Mouse (Mus musculus): Measurements from ENCODE around the gene Srebf2.
A peak's percentile ranks its signal among the peaks of the same experiment; 100 is the strongest.

The Srebf2 gene

DNA sequence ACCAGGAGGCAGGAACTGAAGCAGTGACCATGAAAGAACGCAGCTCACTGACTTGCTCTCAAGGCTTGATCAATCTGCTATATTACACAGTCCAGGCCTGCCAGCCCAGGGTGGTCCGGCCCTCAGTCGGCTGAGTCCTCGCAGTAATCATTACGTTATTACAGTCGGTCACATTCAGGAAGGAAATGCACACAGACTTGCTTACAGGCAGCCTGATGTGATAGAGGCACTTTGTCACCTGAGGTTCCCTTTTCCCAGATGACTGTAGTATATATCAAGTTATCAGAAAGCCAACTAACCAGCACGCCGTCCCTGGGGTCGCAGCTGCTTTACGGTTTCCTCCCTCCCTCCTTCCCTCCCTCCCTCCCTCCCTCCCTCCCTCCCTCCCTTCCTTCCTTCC lies 9.9 kb downstream of the Srebf2 start:
- peak; percentile 47 for DNase-seq (ENCODE audit: low read depth)

DNA sequence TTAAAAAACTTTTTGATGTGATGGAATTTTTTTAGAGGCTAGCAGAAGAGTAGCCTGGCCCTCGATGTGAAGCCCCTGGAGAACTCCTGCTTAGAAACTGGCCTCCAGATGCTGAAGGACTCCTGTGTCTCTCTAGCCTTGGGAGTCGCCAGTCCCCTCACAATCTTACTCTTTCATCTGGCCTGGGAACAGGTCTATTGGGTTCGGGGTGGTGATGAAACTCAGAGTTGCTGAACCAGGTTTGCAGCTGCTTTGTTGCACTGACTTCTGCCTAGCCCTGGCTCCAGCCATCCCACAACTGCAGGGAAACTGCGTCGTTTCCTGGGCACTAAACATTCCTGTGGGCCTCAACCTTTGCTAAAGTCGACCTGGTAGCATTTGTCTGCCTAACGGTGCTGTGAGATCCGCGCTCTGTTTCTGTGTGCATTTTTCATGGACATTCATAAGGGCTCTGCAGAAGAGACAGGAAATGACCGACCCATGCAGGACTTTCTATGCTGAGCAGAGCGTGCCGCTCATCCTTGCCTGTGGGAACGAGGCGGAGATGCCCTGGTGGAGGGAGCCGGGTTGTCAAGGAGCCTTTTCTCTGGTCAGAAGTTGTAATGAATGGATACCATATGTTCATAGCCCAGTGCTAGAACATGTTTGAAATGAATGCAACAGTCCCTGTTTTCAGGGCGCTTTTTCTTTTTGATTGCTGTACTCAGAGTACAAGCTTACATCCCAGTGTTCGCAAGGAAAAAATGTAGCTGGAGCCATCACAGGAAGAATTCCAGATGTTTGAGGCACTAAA lies 11.5 kb downstream of the Srebf2 start:
- no peak for DNase-seq (ENCODE audit: low read depth)

DNA sequence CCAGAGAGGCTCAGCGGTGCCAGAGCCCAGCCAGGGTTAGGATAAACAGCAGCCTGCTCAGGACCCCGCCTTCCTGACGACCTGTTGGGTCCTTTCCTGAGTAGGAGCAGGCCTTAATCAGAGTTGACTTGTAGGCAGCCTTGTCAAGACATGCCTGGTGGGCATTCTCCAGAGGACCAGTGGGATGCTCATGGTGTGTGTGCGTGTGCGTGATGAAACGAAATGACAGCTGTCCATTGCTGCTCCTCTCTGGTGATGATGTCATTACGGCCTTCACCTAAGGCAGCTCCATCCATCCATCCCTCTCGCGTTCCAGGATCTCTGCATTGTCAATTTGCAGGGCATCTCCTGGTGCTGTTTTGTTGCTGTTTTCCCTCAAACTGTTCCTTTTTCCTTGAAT lies 12.5 kb downstream of the Srebf2 start:
- no peak for DNase-seq (ENCODE audit: low read depth)

DNA sequence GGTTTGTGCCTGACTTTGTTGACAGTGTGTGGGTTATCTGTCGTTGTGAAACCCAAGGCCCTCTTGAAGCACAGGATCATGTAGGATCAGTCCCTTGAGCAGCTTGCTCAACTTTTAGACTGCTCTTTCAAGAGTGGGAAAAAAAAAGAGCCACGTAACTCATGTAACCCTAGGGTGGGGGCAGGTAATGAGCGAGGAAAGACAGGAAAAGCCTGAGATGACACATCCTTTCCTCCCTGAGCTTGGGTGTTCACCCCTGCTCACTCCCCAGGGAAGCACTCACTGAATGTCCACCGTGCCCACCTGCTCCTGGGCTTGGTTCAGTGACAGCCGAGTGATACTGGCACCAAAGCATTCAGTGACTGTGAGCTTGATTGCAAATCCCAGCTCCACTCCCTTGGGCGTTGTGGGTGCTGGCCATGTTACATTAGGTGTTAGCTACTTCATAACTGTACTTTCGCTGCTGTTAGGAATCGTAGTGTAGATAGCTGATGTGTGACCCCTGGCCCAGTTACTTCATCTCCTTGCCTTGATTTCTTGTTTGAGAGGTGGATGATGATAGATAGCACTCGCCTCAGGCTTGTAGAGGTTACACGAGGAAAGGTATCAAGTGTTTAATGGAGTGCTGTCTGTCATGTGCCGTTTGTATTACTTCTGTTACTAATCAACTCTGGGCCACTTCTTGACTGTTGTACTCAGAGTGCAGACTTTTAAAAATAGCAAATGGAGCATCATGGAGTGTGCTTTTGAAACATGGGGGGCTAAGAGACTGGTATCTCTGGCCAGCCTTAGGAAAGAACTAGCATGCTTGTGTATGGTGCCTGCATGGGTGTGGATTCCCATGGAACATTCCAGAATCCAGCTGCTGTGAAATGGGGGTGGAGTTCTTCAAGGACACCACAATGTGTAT lies 14.0 kb downstream of the Srebf2 start:
- DNase-seq (ENCODE audit: low read depth): no peak

DNA sequence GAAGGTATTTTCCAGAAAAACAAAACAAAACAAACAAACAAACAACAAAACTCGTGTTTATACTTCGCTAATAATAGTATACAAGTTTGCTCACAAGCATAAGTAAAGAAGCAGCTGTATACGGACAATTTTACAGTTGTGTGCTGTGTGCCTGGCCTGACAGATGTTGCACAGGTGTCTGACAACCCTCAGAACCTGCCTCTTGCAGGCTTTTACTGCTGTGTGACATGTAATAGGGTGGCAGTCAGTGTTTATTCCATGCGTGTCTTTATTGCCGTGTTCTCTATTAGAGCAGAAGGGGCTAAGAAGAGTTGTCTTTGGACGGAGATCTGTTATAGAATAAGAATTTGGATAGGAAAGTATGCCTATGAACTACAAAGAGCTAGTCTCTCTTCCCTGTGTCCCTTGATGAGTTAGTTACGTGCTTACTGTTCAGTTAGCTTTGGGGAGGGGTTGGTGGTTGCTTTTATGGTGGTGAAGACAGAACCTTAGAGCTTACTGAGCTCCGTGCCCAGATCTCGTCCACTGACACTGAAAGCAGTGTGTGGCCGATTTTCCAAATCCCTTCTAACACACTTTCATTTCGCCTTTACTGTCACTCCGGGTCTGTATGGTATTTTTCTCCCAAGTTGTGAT lies 15.1 kb downstream of the Srebf2 start:
- DNase-seq (ENCODE audit: low read depth): no peak

- peak; percentile 64 for DNase-seq (ENCODE audit: low read depth)
These were observed 16.5 kb downstream of the Srebf2 start for GRCm38 (mm10) chr15:82163356-82164060.

DNA sequence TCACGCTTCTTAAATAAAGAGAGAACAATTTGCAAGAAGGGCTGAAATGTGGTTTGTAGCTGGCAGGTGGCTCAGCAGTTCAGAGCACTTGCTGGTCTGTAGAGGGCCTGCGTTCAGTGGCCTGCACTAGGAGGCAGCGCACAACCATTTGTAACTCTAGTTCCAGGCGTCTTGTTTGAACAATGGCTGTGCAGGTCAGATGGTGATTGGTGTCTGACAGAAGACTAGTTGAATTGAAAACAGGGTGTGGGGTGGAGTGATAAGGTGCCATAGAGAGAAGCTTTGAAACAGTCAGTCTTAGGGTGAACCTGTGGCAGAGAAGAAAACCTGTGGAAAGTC lies 17.0 kb downstream of the Srebf2 start:
- DNase-seq (ENCODE audit: low read depth): no peak

DNA sequence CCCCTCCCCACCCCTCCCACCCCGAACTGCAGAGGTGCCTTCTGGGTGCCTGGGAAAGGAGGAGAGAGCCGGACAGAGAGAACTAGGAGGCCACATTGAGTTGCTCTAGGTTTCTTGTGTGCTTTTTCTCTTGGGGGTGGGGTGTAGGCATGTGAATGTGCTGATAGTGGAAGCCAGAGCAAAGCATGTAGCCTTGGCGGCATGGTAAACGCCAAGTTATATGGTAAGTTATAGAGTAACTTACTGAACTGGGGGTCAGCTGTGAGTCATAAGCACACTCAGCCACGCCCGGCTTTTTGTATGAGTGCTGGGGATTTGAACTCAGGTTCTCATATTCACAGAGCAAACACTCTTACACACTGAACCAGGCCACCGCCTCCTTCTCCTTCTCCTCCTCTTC lies 17.5 kb downstream of the Srebf2 start:
- peak; percentile 52 for DNase-seq (ENCODE audit: low read depth)

DNA sequence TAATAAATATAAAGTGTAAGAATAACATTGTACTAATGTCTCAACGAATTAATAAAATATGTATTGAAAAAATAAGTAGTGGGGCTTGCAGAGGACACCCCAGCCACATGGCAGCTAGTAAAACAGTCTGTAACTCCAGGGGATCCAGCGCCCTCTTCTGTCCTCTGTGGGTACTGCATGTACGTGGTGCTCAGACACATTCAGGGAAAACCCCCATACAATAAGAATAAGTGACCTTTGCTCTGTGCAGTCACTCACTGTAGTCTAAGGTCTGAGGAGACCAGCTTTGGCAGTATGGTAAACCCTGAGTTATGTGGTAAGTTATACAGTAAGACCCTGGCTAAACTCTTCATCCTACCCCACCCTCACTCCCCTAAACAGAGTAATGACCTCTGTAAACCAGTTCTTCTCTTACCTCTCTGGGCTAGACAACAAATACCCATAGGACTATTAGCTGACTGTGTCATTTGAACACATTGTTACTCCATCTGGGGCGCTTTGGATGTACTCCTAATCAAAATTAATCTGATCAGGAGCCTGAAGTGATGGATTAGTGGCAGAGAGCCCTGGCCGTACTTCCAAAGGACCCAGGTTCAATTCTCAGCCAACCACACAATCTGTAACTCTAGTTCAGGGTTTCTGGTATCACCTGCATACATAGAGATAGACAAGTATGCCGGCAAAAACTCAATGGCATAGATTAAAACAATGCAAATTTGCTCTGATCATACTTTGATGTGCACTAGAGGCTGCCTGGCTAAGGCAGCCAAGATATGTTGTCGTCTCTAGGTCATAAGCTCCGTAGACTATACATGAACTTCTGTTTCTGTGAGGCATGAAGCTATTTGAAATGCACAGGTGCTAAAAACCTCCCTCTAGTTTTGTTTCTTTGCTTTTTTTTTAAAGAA lies 18.6 kb downstream of the Srebf2 start:
- peak; percentile 95 for DNase-seq (ENCODE audit: low read depth)

DNA sequence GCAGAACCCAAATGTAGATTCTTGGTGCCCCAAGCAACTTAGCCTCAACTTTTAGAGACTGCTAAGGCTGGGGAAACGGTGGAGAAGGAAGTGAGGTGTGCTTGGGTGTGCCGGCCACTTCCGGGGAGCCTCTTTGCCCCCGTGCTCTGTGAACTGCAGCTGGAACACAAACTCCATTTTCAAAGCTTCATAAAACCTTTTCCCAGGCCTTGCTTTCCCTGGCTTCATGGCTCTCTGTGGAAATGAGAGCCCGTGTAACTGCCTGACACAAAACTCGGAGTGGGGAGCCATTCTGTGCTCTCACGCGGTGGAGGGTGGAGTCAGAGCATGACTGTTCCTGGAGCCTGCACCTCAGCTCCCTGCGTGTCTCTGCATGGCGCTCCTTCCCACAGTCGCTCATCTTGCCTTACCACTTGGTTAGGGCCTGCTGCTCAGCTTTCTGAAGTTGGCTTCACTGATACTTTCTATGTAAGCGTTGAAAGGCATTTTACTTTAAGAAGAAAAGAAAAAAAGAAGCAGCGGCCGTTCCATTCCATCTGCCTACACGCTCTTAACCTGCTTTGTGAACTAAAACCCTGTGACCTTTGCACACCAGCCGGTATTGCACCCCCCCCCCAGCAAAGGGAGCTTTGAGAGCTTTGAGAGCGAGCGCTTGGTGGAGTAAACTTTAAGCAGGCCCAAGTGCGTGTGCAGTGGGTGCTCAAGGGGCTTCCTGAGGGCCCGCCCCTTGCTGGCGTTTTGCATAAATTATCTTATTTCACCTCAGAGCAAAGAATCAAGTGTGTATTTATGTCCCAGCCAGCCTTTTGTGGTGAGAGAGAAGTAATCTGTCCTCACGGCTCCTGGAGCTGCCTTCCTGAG lies 19.5 kb downstream of the Srebf2 start:
- DNase-seq (ENCODE audit: low read depth): peak; percentile 88

- DNase-seq (ENCODE audit: low read depth): peak; percentile 67
These were observed 20.5 kb downstream of the Srebf2 start for GRCm38 (mm10) chr15:82167201-82168168.

- DNase-seq (ENCODE audit: low read depth): no peak
These were observed 22.7 kb downstream of the Srebf2 start for GRCm38 (mm10) chr15:82169671-82170070.

GRCm38 (mm10) chr15:82170437-82171377 lies 23.7 kb downstream of the Srebf2 start:
- DNase-seq (ENCODE audit: low read depth): no peak

- no peak for DNase-seq (ENCODE audit: low read depth)
These were observed 25.7 kb downstream of the Srebf2 start for GRCm38 (mm10) chr15:82172648-82173047.

DNA sequence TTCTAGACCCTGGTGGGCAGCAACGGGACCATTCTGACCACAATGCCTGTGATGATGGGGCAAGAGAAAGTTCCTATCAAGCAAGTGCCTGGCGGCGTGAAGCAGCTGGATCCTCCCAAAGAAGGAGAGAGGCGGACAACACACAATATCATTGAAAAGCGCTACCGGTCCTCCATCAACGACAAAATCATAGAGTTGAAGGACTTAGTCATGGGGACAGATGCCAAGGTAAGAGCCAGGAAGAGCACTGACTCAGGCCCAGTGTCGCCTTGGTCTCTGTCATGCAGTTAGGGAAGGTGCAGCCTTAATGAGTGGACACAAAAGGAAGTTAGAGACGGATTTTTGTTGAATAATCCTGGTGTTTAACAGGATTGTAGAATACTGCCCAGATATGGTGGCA lies 28.1 kb downstream of the Srebf2 start:
- DNase-seq (ENCODE audit: low read depth): no peak

- no peak for DNase-seq (ENCODE audit: low read depth)
These were observed 30.8 kb downstream of the Srebf2 start for GRCm38 (mm10) chr15:82177743-82178290.

- DNase-seq (ENCODE audit: low read depth): no peak
These were observed 34.1 kb downstream of the Srebf2 start for GRCm38 (mm10) chr15:82181131-82181530.

All from induced T-regulatory cell, adult 2 months (primary cell).